In genomic region chr5:148386471-148386870, GRCm38 (mm10) we compare ENCODE assay signal across 8 mouse cellular contexts. TPM values are rescaled to one million over a fixed set of nuclear protein-coding genes. Genes with fewer than 3 reads are reported as not detected.
DNase-seq lines count a peak whose midpoint lies in the region; ATAC-seq and TF ChIP-seq lines count a peak whose summit lies in the region.

No protein-coding gene starts in this region.

- no peak for DNase-seq in frontal cortex, postnatal 14 days (ENCODE audit: low spot score in 2 of 2)
- DNase-seq in right cerebral cortex, adult 18-20 months, result peak; percentile 52
- no peak for DNase-seq in right cerebral cortex, postnatal 14 days
- DNase-seq in brain, embryonic 14.5 days (ENCODE audit: low read depth), result peak; percentile 36
- peak; percentile 60 for DNase-seq in testis, postnatal 10 days (ENCODE audit: low spot score)
- no peak for DNase-seq in kidney, adult 18-20 months
- DNase-seq in Muller cell, postnatal 12 days (ENCODE audit: inconsistent ontology term), result no peak

- peak; percentile 14; the same call in 1 of the 2 replicates for TF ChIP-seq CTCF in brain, embryonic 14.5 days (IDR thresholded peaks at IDR 0.05; ENCODE audit: borderline replicate concordance, extremely low read depth, insufficient read depth, insufficient read length)

- no peak for TF ChIP-seq POLR2A in brain, embryonic 14.5 days (IDR thresholded peaks at IDR 0.05; ENCODE audit: borderline replicate concordance, extremely low read depth, insufficient read depth, insufficient read length, poor library complexity, severe bottlenecking)

- ATAC-seq in frontal cortex, adult (ENCODE audit: low TSS enrichment), result peak; percentile 80

RNA-seq across cellular contexts. Expression of gene Slc7a1, which starts 13.2 kb away (rescaled TPM):
- 11.5 and 24.3 TPM in 2 replicates for polyA plus RNA-seq in brain, embryonic 14.5 days (2012; rRNA removed)

Comparison
In these comparisons a context has a peak if more than half of its experiments do, and no peak if none do; other contexts are left out.
1. DNase-seq: peak in right cerebral cortex, adult 18-20 months (single experiment), brain, embryonic 14.5 days (single experiment) and testis, postnatal 10 days (single experiment); none in frontal cortex, postnatal 14 days (0 of 2), right cerebral cortex, postnatal 14 days (single experiment), kidney, adult 18-20 months (single experiment) and Muller cell, postnatal 12 days (single experiment).